In the genomic region with DNA sequence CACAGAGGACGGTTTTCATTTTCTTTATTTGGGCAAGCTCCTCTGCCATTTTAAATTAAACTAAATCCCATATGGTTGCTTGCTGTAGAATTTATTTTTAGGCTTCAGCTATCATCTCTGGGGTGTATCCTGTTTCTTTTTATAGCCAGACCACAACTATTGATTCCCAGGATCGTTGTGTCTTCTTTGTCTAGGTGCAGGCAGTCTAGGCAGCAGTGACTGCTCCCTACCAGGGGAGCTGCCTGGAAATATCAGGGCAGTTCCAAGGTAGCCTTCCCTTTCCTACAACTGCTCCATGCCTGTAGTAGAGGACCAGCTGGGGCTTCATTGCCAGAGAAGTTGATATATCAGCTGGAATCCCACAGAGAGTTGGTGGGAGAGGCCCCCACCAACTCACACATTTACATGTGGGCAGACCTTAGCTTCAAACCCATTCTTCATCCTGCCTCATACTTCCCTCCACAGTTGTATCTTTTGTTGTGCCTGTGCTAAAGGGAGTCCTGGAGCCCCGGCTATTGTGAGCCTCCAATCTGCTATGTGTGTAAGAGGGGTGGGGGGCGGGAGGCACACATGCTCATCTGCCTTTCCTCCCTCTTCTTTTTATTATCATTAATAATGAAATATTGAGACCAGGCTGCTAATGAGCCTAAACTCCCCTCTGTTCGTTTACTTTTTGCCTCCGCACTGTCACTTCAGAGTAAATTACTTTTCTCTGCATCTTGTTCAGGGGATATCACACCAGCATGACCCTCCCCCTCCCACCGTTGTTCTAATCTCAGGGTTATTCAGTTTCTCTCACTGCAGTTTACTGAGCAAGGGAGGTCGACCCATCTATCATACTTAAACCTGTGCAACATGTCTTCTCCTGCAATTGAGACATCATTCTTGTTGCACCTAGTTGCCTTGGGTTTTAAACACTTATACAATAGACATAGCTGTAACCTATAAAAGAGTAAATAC, we compare ENCODE assay signal across 14 mouse cellular contexts.
DNase-seq lines count a peak whose midpoint lies in the region; ATAC-seq and TF ChIP-seq lines count a peak whose summit lies in the region.
"Had no signal": no experiment of that assay in that cellular context is flagged by ENCODE, and none has a peak within 500 bp of the region (broad histone marks: within the 10 kb centered on the region; RNA-seq: fewer than 3 reads in every experiment).

No protein-coding gene starts in this region.

- DNase-seq in kidney, postnatal 0 days (ENCODE audit: low spot score), result peak; percentile 11
- DNase-seq in kidney, adult 2 months, result no peak
- peak; percentile 22 for DNase-seq in embryo, embryonic 11 days
- peak; percentile 42 for DNase-seq in hindbrain, embryonic 11.5 days (ENCODE audit: low spot score)
- no peak for DNase-seq in lung, postnatal 10 days
- DNase-seq: adrenal gland, adult 8-10 months; B cell, adult 2 months; cerebellum, postnatal 25 days; kidney, adult 9 months; thymus, postnatal 25 days had no signal

- H3K4me3 ChIP-seq in kidney, postnatal 0 days (replicated peaks; ENCODE audit: low read depth, low read length), result no peak overlapping the region
- no peak overlapping the region for H3K4me3 ChIP-seq in kidney, adult 2 months (ENCODE audit: insufficient read depth, low read depth, low read length)
- H3K4me3 ChIP-seq in hindbrain, embryonic 11.5 days (ENCODE audit: low read depth, low read length), result no peak overlapping the region
- H3K4me3 ChIP-seq in neural tube, embryonic 13.5 days, result no peak overlapping the region
- H3K4me3 ChIP-seq: liver, embryonic 12.5 days; stomach, embryonic 15.5 days had no signal

- no peaks in the 10 kb centered on the region for H3K9me3 ChIP-seq in kidney, postnatal 0 days (replicated peaks; ENCODE audit: low read length)
- H3K9me3 ChIP-seq in hindbrain, embryonic 11.5 days (ENCODE audit: control insufficient read depth, low read length), result no peaks in the 10 kb centered on the region
- no peaks in the 10 kb centered on the region for H3K9me3 ChIP-seq in neural tube, embryonic 13.5 days
- H3K9me3 ChIP-seq: liver, embryonic 12.5 days; stomach, embryonic 15.5 days had no signal

- no peaks in the 10 kb centered on the region for H3K27me3 ChIP-seq in kidney, postnatal 0 days (ENCODE audit: insufficient read depth, low read length)
- H3K27me3 ChIP-seq in kidney, adult 2 months (replicated peaks; ENCODE audit: control insufficient read depth, insufficient read depth, low read length), result no peaks in the 10 kb centered on the region
- no peaks in the 10 kb centered on the region for H3K27me3 ChIP-seq in hindbrain, embryonic 11.5 days (ENCODE audit: control insufficient read depth, insufficient read depth, low read length)
- no peaks in the 10 kb centered on the region for H3K27me3 ChIP-seq in neural tube, embryonic 13.5 days
- H3K27me3 ChIP-seq: liver, embryonic 12.5 days; stomach, embryonic 15.5 days had no signal

- no peak for TF ChIP-seq CTCF in kidney, postnatal 0 days (IDR thresholded peaks at IDR 0.05; ENCODE audit: low read depth)
- no peak for TF ChIP-seq CTCF in kidney, adult 2 months (conservative IDR thresholded peaks at IDR 0.05; ENCODE audit: insufficient read depth, insufficient read length, low read depth, low read length)

- no peak for TF ChIP-seq POLR2A in kidney, adult 2 months (IDR thresholded peaks at IDR 0.05; ENCODE audit: low read depth, low read length)

- no peaks in the 10 kb centered on the region for H3K4me1 ChIP-seq in kidney, postnatal 0 days (replicated peaks; ENCODE audit: insufficient read depth, low read length)
- H3K4me1 ChIP-seq in kidney, adult 2 months (ENCODE audit: control insufficient read depth, insufficient read depth, low read length), result peaks cover 15% of the 10 kb centered on the region; the same call in 1 of the 2 replicates
- H3K4me1 ChIP-seq in hindbrain, embryonic 11.5 days (replicated peaks; ENCODE audit: control insufficient read depth, insufficient read depth, low read length), result no peaks in the 10 kb centered on the region
- peaks cover 23% of the 10 kb centered on the region for H3K4me1 ChIP-seq in neural tube, embryonic 13.5 days (replicated peaks)
- H3K4me1 ChIP-seq: liver, embryonic 12.5 days; stomach, embryonic 15.5 days had no signal

- ATAC-seq in kidney, postnatal 0 days (replicated peaks; ENCODE audit: low FRiP score, low read depth), result no peak
- ATAC-seq in hindbrain, embryonic 11.5 days (ENCODE audit: low FRiP score), result peak; percentile 88
- peak; percentile 78 for ATAC-seq in neural tube, embryonic 13.5 days (ENCODE audit: low read depth)
- ATAC-seq in monocyte, adult 5-6 weeks (replicated peaks; ENCODE audit: insufficient number of reproducible peaks, low FRiP score, low TSS enrichment, poor library complexity, severe bottlenecking), result no peak
- ATAC-seq: liver, embryonic 12.5 days had no signal

- no peak overlapping the region for H3K9ac ChIP-seq in kidney, postnatal 0 days (ENCODE audit: low read depth, low read length)
- H3K9ac ChIP-seq in hindbrain, embryonic 11.5 days (ENCODE audit: low read depth, low read length), result no peak overlapping the region
- H3K9ac ChIP-seq in neural tube, embryonic 13.5 days, result no peak overlapping the region
- H3K9ac ChIP-seq: liver, embryonic 12.5 days; stomach, embryonic 15.5 days had no signal

- no peak overlapping the region for H3K4me2 ChIP-seq in kidney, postnatal 0 days (ENCODE audit: low read length)
- H3K4me2 ChIP-seq in hindbrain, embryonic 11.5 days (replicated peaks; ENCODE audit: low read depth, low read length), result no peak overlapping the region
- H3K4me2 ChIP-seq in neural tube, embryonic 13.5 days, result no peak overlapping the region
- H3K4me2 ChIP-seq: liver, embryonic 12.5 days; stomach, embryonic 15.5 days had no signal

- H3K36me3 ChIP-seq in kidney, postnatal 0 days (ENCODE audit: insufficient read depth, low read length), result no peaks in the 10 kb centered on the region
- H3K36me3 ChIP-seq in kidney, adult 2 months (ENCODE audit: control insufficient read depth, insufficient read depth, low read length), result no peaks in the 10 kb centered on the region
- H3K36me3 ChIP-seq in hindbrain, embryonic 11.5 days (ENCODE audit: control insufficient read depth, insufficient read depth, low read length), result no peaks in the 10 kb centered on the region
- H3K36me3 ChIP-seq in neural tube, embryonic 13.5 days, result no peaks in the 10 kb centered on the region
- H3K36me3 ChIP-seq: liver, embryonic 12.5 days; stomach, embryonic 15.5 days had no signal

- 40% methylated on average over 8 of the region's 8 CpGs for WGBS in kidney, postnatal 0 days
- 46% methylated on average over 8 of the region's 8 CpGs for WGBS in kidney, adult 2 months
- 39% methylated on average over 8 of the region's 8 CpGs for WGBS in hindbrain, embryonic 11.5 days
- WGBS in neural tube, embryonic 13.5 days, result 21% methylated on average over 8 of the region's 8 CpGs

- H3K27ac ChIP-seq in kidney, postnatal 0 days, result no peak overlapping the region
- H3K27ac ChIP-seq in kidney, adult 2 months (ENCODE audit: insufficient read depth, low read depth, low read length), result no peak overlapping the region
- peak overlapping the region; percentile 6; the same call in 1 of the 2 replicates for H3K27ac ChIP-seq in hindbrain, embryonic 11.5 days (ENCODE audit: low read depth, low read length)
- H3K27ac ChIP-seq in neural tube, embryonic 13.5 days (replicated peaks), result peak overlapping the region; percentile 68
- H3K27ac ChIP-seq: liver, embryonic 12.5 days; stomach, embryonic 15.5 days had no signal

Comparison
In these comparisons a context has a peak if more than half of its experiments do, and no peak if none do; other contexts are left out.
1. DNase-seq: peak in kidney, postnatal 0 days (single experiment), embryo, embryonic 11 days (single experiment) and hindbrain, embryonic 11.5 days (single experiment); none in kidney, adult 2 months (single experiment) and lung, postnatal 10 days (single experiment).
2. ATAC-seq: peak in hindbrain, embryonic 11.5 days (single experiment) and neural tube, embryonic 13.5 days (single experiment); none in kidney, postnatal 0 days (single experiment) and monocyte, adult 5-6 weeks (single experiment).
3. H3K27ac ChIP-seq: peak in hindbrain, embryonic 11.5 days (single experiment) and neural tube, embryonic 13.5 days (single experiment); none in kidney, postnatal 0 days (single experiment) and kidney, adult 2 months (single experiment).